Comparison of ENCODE assay signal across 9 mouse cellular contexts in genomic region chr2:125263056-125263455, GRCm38 (mm10). TPM values are rescaled to one million over a fixed set of nuclear protein-coding genes. Genes with fewer than 3 reads are reported as not detected.
DNase-seq lines count a peak whose midpoint lies in the region; ATAC-seq and TF ChIP-seq lines count a peak whose summit lies in the region.
"Had no signal": no experiment of that assay in that cellular context is flagged by ENCODE, and none has a peak within 500 bp of the region (broad histone marks: within the 10 kb centered on the region; RNA-seq: fewer than 3 reads in every experiment).

No protein-coding gene starts in this region.

- ATAC-seq in kidney, postnatal 0 days (replicated peaks; ENCODE audit: low FRiP score, low read depth): peak; percentile 66; the same call in 1 of the 2 replicates
- no peak for ATAC-seq in embryonic facial prominence, embryonic 11.5 days (replicated peaks; ENCODE audit: insufficient number of reproducible peaks, low FRiP score, low TSS enrichment, low read depth)
- peak; percentile 40; the same call in 1 of the 2 replicates for ATAC-seq in intestine, embryonic 16.5 days

- H3K4me2 ChIP-seq in kidney, postnatal 0 days (ENCODE audit: low read length): no peak overlapping the region
- H3K4me2 ChIP-seq in embryonic facial prominence, embryonic 11.5 days (ENCODE audit: low read depth, low read length): no peak overlapping the region
- H3K4me2 ChIP-seq in intestine, embryonic 16.5 days (ENCODE audit: low read depth, low read length): no peak overlapping the region
- H3K4me2 ChIP-seq: heart, embryonic 13.5 days had no signal

- H3K9me3 ChIP-seq in kidney, postnatal 0 days (replicated peaks; ENCODE audit: low read length): no peaks in the 10 kb centered on the region
- H3K9me3 ChIP-seq in ES-E14 (ENCODE audit: control insufficient read depth, insufficient read depth, low read depth, low read length): no peaks in the 10 kb centered on the region
- H3K9me3 ChIP-seq in embryonic facial prominence, embryonic 11.5 days (replicated peaks; ENCODE audit: control insufficient read depth, low read length): no peaks in the 10 kb centered on the region
- H3K9me3 ChIP-seq in intestine, embryonic 16.5 days (ENCODE audit: control insufficient read depth, low read length): no peaks in the 10 kb centered on the region
- H3K9me3 ChIP-seq: heart, embryonic 13.5 days had no signal

- H3K36me3 ChIP-seq in kidney, postnatal 0 days (ENCODE audit: insufficient read depth, low read length): peaks cover 3% of the 10 kb centered on the region
- H3K36me3 ChIP-seq in ES-E14 (ENCODE audit: control insufficient read depth, insufficient read depth, low read length, poor library complexity, severe bottlenecking): peaks cover 8% of the 10 kb centered on the region
- no peaks in the 10 kb centered on the region; the same call in 1 of the 2 replicates for H3K36me3 ChIP-seq in embryonic facial prominence, embryonic 11.5 days (replicated peaks; ENCODE audit: control insufficient read depth, insufficient read depth, low read depth, low read length)
- no peaks in the 10 kb centered on the region for H3K36me3 ChIP-seq in intestine, embryonic 16.5 days (ENCODE audit: control insufficient read depth, insufficient read depth, low read length)

- TF ChIP-seq CTCF in kidney, postnatal 0 days (IDR thresholded peaks at IDR 0.05; ENCODE audit: low read depth): peak; percentile 72

- no peak overlapping the region for H3K9ac ChIP-seq in kidney, postnatal 0 days (ENCODE audit: low read depth, low read length)
- no peak overlapping the region for H3K9ac ChIP-seq in ES-E14 (ENCODE audit: insufficient read depth, low read depth, low read length, poor library complexity, severe bottlenecking)
- no peak overlapping the region for H3K9ac ChIP-seq in embryonic facial prominence, embryonic 11.5 days (replicated peaks; ENCODE audit: low read length)
- no peak overlapping the region for H3K9ac ChIP-seq in intestine, embryonic 16.5 days (ENCODE audit: low read depth, low read length)
- H3K9ac ChIP-seq: heart, embryonic 13.5 days had no signal

- WGBS in kidney, postnatal 0 days: 19% methylated on average over 5 of the region's 5 CpGs
- 14% methylated on average over 5 of the region's 5 CpGs for WGBS in embryonic facial prominence, embryonic 11.5 days
- WGBS in intestine, embryonic 16.5 days: 19% methylated on average over 5 of the region's 5 CpGs

- in situ Hi-C loops in ES-E14 (cut with MboI; ENCODE audit: low sequenced_read_pairs in 2 of 2, unreplicated experiment in 2 of 2): no loop called here

- H3K4me1 ChIP-seq in kidney, postnatal 0 days (replicated peaks; ENCODE audit: insufficient read depth, low read length): no peaks in the 10 kb centered on the region
- H3K4me1 ChIP-seq in ES-E14 (ENCODE audit: control insufficient read depth in 2 of 2, insufficient read depth in 2 of 2, low read length in 2 of 2, poor library complexity in 1 of 2): no peaks in the 10 kb centered on the region; a peak in 1 of 4 replicates
- H3K4me1 ChIP-seq in embryonic facial prominence, embryonic 11.5 days (ENCODE audit: control insufficient read depth, insufficient read depth, low read length): no peaks in the 10 kb centered on the region
- H3K4me1 ChIP-seq in intestine, embryonic 16.5 days (ENCODE audit: control insufficient read depth, insufficient read depth, low read length): no peaks in the 10 kb centered on the region

- H3K4me3 ChIP-seq in kidney, postnatal 0 days (replicated peaks; ENCODE audit: low read depth, low read length): no peak overlapping the region
- H3K4me3 ChIP-seq in ES-E14 (ENCODE audit: insufficient read depth in 1 of 2, low read depth in 1 of 2, low read length in 2 of 2, poor library complexity in 1 of 2, severe bottlenecking in 1 of 2): no peak overlapping the region
- H3K4me3 ChIP-seq in embryonic facial prominence, embryonic 11.5 days (ENCODE audit: low read depth, low read length): no peak overlapping the region
- no peak overlapping the region for H3K4me3 ChIP-seq in intestine, embryonic 16.5 days (ENCODE audit: low read length)
- H3K4me3 ChIP-seq: heart, embryonic 13.5 days had no signal

- no peaks in the 10 kb centered on the region for H3K27me3 ChIP-seq in kidney, postnatal 0 days (ENCODE audit: insufficient read depth, low read length)
- no peaks in the 10 kb centered on the region for H3K27me3 ChIP-seq in embryonic facial prominence, embryonic 11.5 days (ENCODE audit: control insufficient read depth, insufficient read depth, low read length)
- no peaks in the 10 kb centered on the region for H3K27me3 ChIP-seq in intestine, embryonic 16.5 days (replicated peaks; ENCODE audit: control insufficient read depth, insufficient read depth, low read length)
- H3K27me3 ChIP-seq: heart, embryonic 13.5 days had no signal

- DNase-seq in kidney, postnatal 0 days (ENCODE audit: low spot score): peak; percentile 82
- DNase-seq in kidney, adult 18-20 months: no peak
- DNase-seq in ES-E14 (ENCODE audit: low read depth, low spot score): no peak
- DNase-seq in embryonic facial prominence, embryonic 11.5 days (ENCODE audit: low spot score): peak; percentile 70
- no peak for DNase-seq in ovary, adult 18-20 months (ENCODE audit: low spot score)
- no peak for DNase-seq in spleen, postnatal 14 days (ENCODE audit: low spot score in 2 of 2)
- DNase-seq in cerebellum, adult 11 months: no peak

- no peak overlapping the region for H3K27ac ChIP-seq in kidney, postnatal 0 days
- no peak overlapping the region for H3K27ac ChIP-seq in ES-E14 (ENCODE audit: insufficient read depth, low read depth, low read length, poor library complexity, severe bottlenecking)
- no peak overlapping the region for H3K27ac ChIP-seq in embryonic facial prominence, embryonic 11.5 days (replicated peaks; ENCODE audit: low read depth, low read length)
- H3K27ac ChIP-seq in intestine, embryonic 16.5 days (ENCODE audit: low read length): no peak overlapping the region
- H3K27ac ChIP-seq: heart, embryonic 13.5 days had no signal

TF ChIP-seq in ES-E14, 5 proteins besides CTCF, POLR2A, EP300 and RAD21:
- TF ChIP-seq HCFC1 (IDR thresholded peaks at IDR 0.05; ENCODE audit: borderline replicate concordance, insufficient read depth, low read length): no peak
- peak; percentile 85 for TF ChIP-seq ZNF384 (IDR thresholded peaks at IDR 0.05; ENCODE audit: low read depth, low read length)

RNA-seq across cellular contexts. Expression of gene Dut, which starts 16.1 kb away (rescaled TPM):
- 133 and 141 TPM in 2 replicates for polyA plus RNA-seq in kidney, postnatal 0 days (2015; fragmentation: Nextera tagmentation; extraction: Ambion mirVana)
- 123 and 158 TPM in 2 replicates for total RNA-seq in ES-E14 (2012; rRNA removed)
- 230 and 235 TPM in 2 replicates for polyA plus RNA-seq in embryonic facial prominence, embryonic 11.5 days (2014; fragmentation: Nextera tagmentation; extraction: Ambion mirVana)
- 95.2 and 110 TPM in 2 replicates for polyA plus RNA-seq in intestine, embryonic 16.5 days (2015; fragmentation: Nextera tagmentation; extraction: Ambion mirVana)

Comparison
In these comparisons a context has a peak if more than half of its experiments do, and no peak if none do; other contexts are left out.
1. DNase-seq: peak in kidney, postnatal 0 days (single experiment) and embryonic facial prominence, embryonic 11.5 days (single experiment); none in kidney, adult 18-20 months (single experiment), ES-E14 (single experiment), ovary, adult 18-20 months (single experiment), spleen, postnatal 14 days (0 of 2) and cerebellum, adult 11 months (single experiment).